Mouse (Mus musculus) myocyte (in vitro differentiated cells): Measurements from ENCODE around the gene Rpa1. TPM values are rescaled to one million over a fixed set of nuclear protein-coding genes. Genes with fewer than 3 reads are reported as not detected.

ENCODE experiments used
- H3K27me3 ChIP-seq: one replicate; pipeline ENCODE4 v1.6.1; 2011; ENCODE audit not compliant: control insufficient read depth, insufficient read depth, insufficient read length
- H3K36me3 ChIP-seq: one replicate; pipeline ENCODE4 v1.6.1; 2011; ENCODE audit not compliant: control insufficient read depth, insufficient read depth
- H3K4me2 ChIP-seq: one replicate; pipeline ENCODE4 v1.6.1; 2011; ENCODE audit warnings: low read depth, control low read depth
- H3K4me3 ChIP-seq: one replicate; pipeline ENCODE4 v1.5.1; 2011; ENCODE audit warnings: mild to moderate bottlenecking, control low read depth, moderate library complexity
- H3K79me2 ChIP-seq: one replicate; pipeline ENCODE4 v1.6.1; 2011; ENCODE audit not compliant: control insufficient read depth, insufficient read depth
- H3ac ChIP-seq: one replicate; pipeline ENCODE4 v1.6.1; 2011; ENCODE audit not compliant: control insufficient read depth, insufficient read length
- CEBPB ChIP-seq: IDR thresholded peaks from 2 replicates; pipeline ENCODE4 v1.6.1; 2011; ENCODE audit warnings: mild to moderate bottlenecking, moderate library complexity; ENCODE audit not compliant: poor library complexity, insufficient read depth, severe bottlenecking
- E2F4 ChIP-seq: IDR thresholded peaks from one replicate; pipeline ENCODE4 v1.6.1; 2011; ENCODE audit warnings: mild to moderate bottlenecking, control low read depth, moderate library complexity; ENCODE audit not compliant: insufficient read depth
- MAX ChIP-seq: IDR thresholded peaks from one replicate; pipeline ENCODE4 v1.6.1; 2011; ENCODE audit warnings: low read depth, mild to moderate bottlenecking, control low read depth
- MYOD1 ChIP-seq, 3 experiments: IDR thresholded peaks; one replicate each; pipeline ENCODE4 v1.6.1; 2011; ENCODE audit warnings: control low read depth in 2 of 3, low read depth in 2 of 3, mild to moderate bottlenecking in 2 of 3, moderate library complexity in 1 of 3; ENCODE audit not compliant: insufficient read length in 2 of 3, control insufficient read depth in 1 of 3
- MYOG ChIP-seq, 3 experiments: IDR thresholded peaks; one replicate each; pipeline ENCODE4 v1.6.1; 2011; ENCODE audit warnings: control low read depth in 2 of 3, low read depth in 2 of 3, mild to moderate bottlenecking in 2 of 3; ENCODE audit not compliant: insufficient read length in 2 of 3, control insufficient read depth in 1 of 3, insufficient read depth in 1 of 3
- POLR2A ChIP-seq: IDR thresholded peaks from one replicate; pipeline ENCODE4 v1.6.1; 2011; ENCODE audit warnings: low read depth, mild to moderate bottlenecking, control low read depth, moderate library complexity; ENCODE audit not compliant: insufficient read length
- POLR2AphosphoS2 ChIP-seq: IDR thresholded peaks from one replicate; pipeline ENCODE4 v1.6.1; 2011; ENCODE audit warnings: low read depth, control low read depth; ENCODE audit not compliant: insufficient read length
- REST ChIP-seq: IDR thresholded peaks from one replicate; pipeline ENCODE4 v1.6.1; 2011; ENCODE audit warnings: mild to moderate bottlenecking, control low read depth, moderate library complexity; ENCODE audit not compliant: insufficient read depth, insufficient read length
- SRF ChIP-seq: IDR thresholded peaks from one replicate; pipeline ENCODE4 v1.6.1; 2011; ENCODE audit warnings: low read depth; ENCODE audit not compliant: control insufficient read depth, insufficient read length
- TCF12 ChIP-seq: IDR thresholded peaks from one replicate; pipeline ENCODE4 v1.6.1; 2011; ENCODE audit warnings: mild to moderate bottlenecking, control low read depth; ENCODE audit not compliant: poor library complexity, insufficient read depth, severe bottlenecking
- TCF3 ChIP-seq: IDR thresholded peaks from one replicate; pipeline ENCODE4 v1.6.1; 2011; ENCODE audit warnings: low read depth, control low read depth; ENCODE audit not compliant: insufficient read length
- USF1 ChIP-seq: IDR thresholded peaks from one replicate; pipeline ENCODE4 v1.6.1; 2011; ENCODE audit warnings: low read depth, mild to moderate bottlenecking, control low read depth, moderate library complexity
- polyA plus RNA-seq: library from polyadenylated mRNA; unstranded; fragments of >200 nt; fragmentation: generic; extraction: Trizol; gene quantifications from one replicate; pipeline ENCODE4 v1.2.1, GENCODE M21; 2012; ENCODE audit warnings: missing spikeins

Gene Rpa1
- polyA plus RNA-seq, 1 experiment = 63.4 TPM

- H3K27me3 ChIP-seq = no peaks in the 10 kb centered on the region
- H3ac ChIP-seq = no peak overlapping the region
- H3K79me2 ChIP-seq = peaks cover 35% of the 10 kb centered on the region
- TF ChIP-seq TCF3 (no peak), POLR2AphosphoS2 (no peak), CEBPB (no peak), USF1 (no peak), TCF12 (no peak), POLR2A (no peak), MYOG (IDR thresholded peaks at IDR 0.05; ENCODE audit: control insufficient read depth in 1 of 3, insufficient read depth in 1 of 3, insufficient read length in 2 of 3, low read depth in 2 of 3) (no peak), MAX (no peak), SRF (no peak), REST (no peak), MYOD1 (IDR thresholded peaks at IDR 0.05; ENCODE audit: control insufficient read depth in 1 of 3, insufficient read length in 2 of 3, low read depth in 2 of 3) (no peak), E2F4 (no peak)
- H3K4me2 ChIP-seq = no peak overlapping the region
- H3K36me3 ChIP-seq = peaks cover 7% of the 10 kb centered on the region
- no peak overlapping the region for H3K4me3 ChIP-seq
Observed at GRCm38 (mm10) chr11:75324433-75324832, 23.7 kb downstream of the Rpa1 start.

- Histone ChIP-seq H3K27me3 (no peaks in the 10 kb centered on the region), H3K4me2 (no peak overlapping the region), H3K36me3 (peaks cover 4% of the 10 kb centered on the region), H3ac (no peak overlapping the region), H3K4me3 (no peak overlapping the region), H3K79me2 (peaks cover 35% of the 10 kb centered on the region)
- TF ChIP-seq E2F4 (no peak), TCF12 (no peak), MYOD1 (IDR thresholded peaks at IDR 0.05; ENCODE audit: control insufficient read depth in 1 of 3, insufficient read length in 2 of 3, low read depth in 2 of 3) (no peak), REST (no peak), TCF3 (no peak), MAX (no peak), POLR2AphosphoS2 (no peak), USF1 (no peak)
Observed at GRCm38 (mm10) chr11:75323326-75323737, 24.8 kb downstream of the Rpa1 start.

- Histone ChIP-seq H3K27me3 (no peaks in the 10 kb centered on the region), H3K4me3 (no peak overlapping the region), H3K4me2 (no peak overlapping the region), H3K79me2 (peaks cover 24% of the 10 kb centered on the region), H3ac (no peak overlapping the region), H3K36me3 (peaks cover 13% of the 10 kb centered on the region)
- TF ChIP-seq TCF12 (no peak), CEBPB (no peak), MYOD1 (IDR thresholded peaks at IDR 0.05; ENCODE audit: control insufficient read depth in 1 of 3, insufficient read length in 2 of 3, low read depth in 2 of 3) (no peak), SRF (no peak), USF1 (no peak), POLR2AphosphoS2 (no peak), MYOG (IDR thresholded peaks at IDR 0.05; ENCODE audit: control insufficient read depth in 1 of 3, insufficient read depth in 1 of 3, insufficient read length in 2 of 3, low read depth in 2 of 3) (no peak), E2F4 (no peak)
Observed at GRCm38 (mm10) chr11:75319246-75319645, 28.9 kb downstream of the Rpa1 start.

- peaks cover 19% of the 10 kb centered on the region for H3K36me3 ChIP-seq
- no peak for TF ChIP-seq MYOG (IDR thresholded peaks at IDR 0.05; ENCODE audit: control insufficient read depth in 1 of 3, insufficient read depth in 1 of 3, insufficient read length in 2 of 3, low read depth in 2 of 3)
- TF ChIP-seq TCF12 = no peak
- no peak for TF ChIP-seq REST
- no peak for TF ChIP-seq CEBPB
- no peak for TF ChIP-seq POLR2AphosphoS2
- no peak for TF ChIP-seq SRF
- no peak for TF ChIP-seq E2F4
- no peak for TF ChIP-seq TCF3
- no peaks in the 10 kb centered on the region for H3K27me3 ChIP-seq
- H3K4me2 ChIP-seq = no peak overlapping the region
- H3ac ChIP-seq = no peak overlapping the region
- peaks cover 21% of the 10 kb centered on the region for H3K79me2 ChIP-seq
- H3K4me3 ChIP-seq = no peak overlapping the region
Observed at GRCm38 (mm10) chr11:75318351-75319221, 29.5 kb downstream of the Rpa1 start.

- no peak overlapping the region for H3K4me3 ChIP-seq
- peaks cover 27% of the 10 kb centered on the region for H3K36me3 ChIP-seq
- no peaks in the 10 kb centered on the region for H3K79me2 ChIP-seq
- H3K27me3 ChIP-seq = no peaks in the 10 kb centered on the region
- TF ChIP-seq TCF3 (no peak), REST (no peak), E2F4 (no peak), TCF12 (no peak), USF1 (no peak), MYOD1 (IDR thresholded peaks at IDR 0.05; ENCODE audit: control insufficient read depth in 1 of 3, insufficient read length in 2 of 3, low read depth in 2 of 3) (no peak), POLR2A (no peak), SRF (no peak), MAX (no peak), CEBPB (no peak), POLR2AphosphoS2 (no peak), MYOG (IDR thresholded peaks at IDR 0.05; ENCODE audit: control insufficient read depth in 1 of 3, insufficient read depth in 1 of 3, insufficient read length in 2 of 3, low read depth in 2 of 3) (no peak)
- H3K4me2 ChIP-seq = no peak overlapping the region
- no peak overlapping the region for H3ac ChIP-seq
Observed at GRCm38 (mm10) chr11:75313834-75314233, 34.3 kb downstream of the Rpa1 start.
